Mouse (Mus musculus) spleen, adult 2 months (tissue): Measurements from ENCODE around the gene Hectd4. TPM values are rescaled to one million over a fixed set of nuclear protein-coding genes. Genes with fewer than 3 reads are reported as not detected.

Experiments
- DNase-seq, 2 experiments: peaks; one replicate each; pipeline versions ENCODE4 v3.0.0 to v3.0.0-alpha.2; 2012 to 2021; ENCODE audit warnings: low spot score in 2 of 2, low read depth in 1 of 2
- H3K27ac ChIP-seq: fragments of 200-500 bp; 2 replicates; pipeline ENCODE4 v1.5.1; 2012; ENCODE audit warnings: low read length, inconsistent platforms; ENCODE audit not compliant: insufficient read depth
- H3K27me3 ChIP-seq: fragments of 200-500 bp; 2 replicates; pipeline ENCODE4 v1.6.1; 2012; ENCODE audit warnings: mild to moderate bottlenecking, moderate library complexity, low read length, inconsistent platforms; ENCODE audit not compliant: control insufficient read depth, insufficient read depth
- H3K36me3 ChIP-seq: fragments of 200-500 bp; 2 replicates; pipeline ENCODE4 v1.6.1; 2012; ENCODE audit warnings: mild to moderate bottlenecking, low read length, inconsistent platforms; ENCODE audit not compliant: control insufficient read depth, insufficient read depth
- H3K4me1 ChIP-seq: fragments of 200-500 bp; 2 replicates; pipeline ENCODE4 v1.6.1; 2011; ENCODE audit warnings: inconsistent platforms; ENCODE audit not compliant: control insufficient read depth, insufficient read depth, insufficient read length
- H3K4me3 ChIP-seq: fragments of 200-500 bp; 2 replicates; pipeline ENCODE4 v1.5.1; 2011; ENCODE audit warnings: mild to moderate bottlenecking, inconsistent platforms; ENCODE audit not compliant: insufficient read depth, insufficient read length; ENCODE audit errors: extremely low read depth
- CTCF ChIP-seq: fragments of 200-500 bp; IDR thresholded peaks from 2 replicates; pipeline ENCODE4 v1.5.1; 2011; ENCODE audit warnings: mild to moderate bottlenecking, inconsistent platforms; ENCODE audit not compliant: insufficient read depth, insufficient read length, insufficient replicate concordance; ENCODE audit errors: extremely low read depth
- POLR2A ChIP-seq: fragments of 200-500 bp; IDR thresholded peaks from 2 replicates; pipeline ENCODE4 v1.6.1; 2011; ENCODE audit warnings: low read depth, low read length, inconsistent platforms
- WGBS: fragments of 180-500 bp; shearing (Covaris S2); methylation state at CpG from one replicate; pipeline ENCODE4 v1.1.7; 2018; 5-methylcytosine and 5-hydroxymethylcytosine counted together
- polyA plus RNA-seq: library from polyadenylated mRNA; depleted of rRNA; stranded (reverse); fragments of >200 nt; gene quantifications from 2 replicates; pipeline ENCODE4 v1.2.3, GENCODE M21; 2012

Hectd4 gene
- polyA plus RNA-seq, 1 experiment = 28.4 TPM

GRCm38 (mm10) chr5:121244365-121244731 is 24.3 kb downstream of the Hectd4 start:
- WGBS = 83% methylated on average over 5 of the region's 5 CpGs
- no peaks in the 10 kb centered on the region for H3K36me3 ChIP-seq
- H3K4me3 ChIP-seq = no peak overlapping the region
- TF ChIP-seq CTCF (no peak), POLR2A (no peak)
- no peak overlapping the region for H3K27ac ChIP-seq
- no peaks in the 10 kb centered on the region for H3K27me3 ChIP-seq
- no peak for DNase-seq
- H3K4me1 ChIP-seq = 0 out of 2 replicates have a peak, but pooled peaks cover 3% of the 10 kb centered on the region

GRCm38 (mm10) chr5:121245201-121245600 is 25.2 kb downstream of the Hectd4 start:
- Histone ChIP-seq H3K4me1 (0 out of 2 replicates have a peak, but pooled peaks cover 3% of the 10 kb centered on the region), H3K36me3 (no peaks in the 10 kb centered on the region), H3K27me3 (no peaks in the 10 kb centered on the region), H3K27ac (no peak overlapping the region; the same call in 1 of the 2 replicates), H3K4me3 (no peak overlapping the region)
- 90% methylated on average over 7 of the region's 7 CpGs for WGBS
- TF ChIP-seq CTCF (no peak), POLR2A (no peak)
- no peak for DNase-seq

- no peak for DNase-seq
- no peak overlapping the region for H3K27ac ChIP-seq
Measured at GRCm38 (mm10) chr5:121248766-121249394, 28.9 kb downstream of the Hectd4 start.

DNA sequence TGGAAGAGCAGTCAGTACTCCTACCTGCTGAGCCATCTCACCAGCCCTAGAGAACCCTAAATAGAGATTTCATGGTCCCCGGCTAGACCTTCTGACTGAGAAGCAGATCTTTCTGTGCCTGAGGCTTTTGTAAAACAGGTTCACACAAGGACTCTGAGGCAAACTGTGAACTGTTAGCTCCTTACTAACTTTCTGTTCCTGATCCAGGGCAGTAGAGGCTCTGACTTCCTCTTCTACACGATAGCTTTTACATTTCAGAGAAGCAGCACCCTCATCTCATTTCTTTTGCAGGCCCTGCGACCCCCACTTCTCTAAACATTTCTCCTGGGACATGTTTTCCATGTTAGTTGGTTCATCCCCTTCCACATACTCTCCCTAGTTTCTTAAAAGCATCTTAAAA is 29.7 kb downstream of the Hectd4 start:
- no peak for TF ChIP-seq CTCF
- TF ChIP-seq POLR2A = no peak
- Histone ChIP-seq H3K36me3 (peaks cover 5% of the 10 kb centered on the region), H3K4me3 (no peak overlapping the region), H3K27me3 (no peaks in the 10 kb centered on the region), H3K27ac (no peak overlapping the region), H3K4me1 (peaks cover 3% of the 10 kb centered on the region; the same call in 1 of the 2 replicates)
- 52% methylated on average over 3 of the region's 3 CpGs for WGBS
- no peak for DNase-seq

More at GRCm38 (mm10) chr5:121248766-121249394, 28.9 kb downstream of the Hectd4 start:
- Histone ChIP-seq H3K27me3 (no peaks in the 10 kb centered on the region), H3K4me1 (peaks cover 3% of the 10 kb centered on the region; the same call in 1 of the 2 replicates), H3K4me3 (no peak overlapping the region), H3K36me3 (peaks cover 2% of the 10 kb centered on the region; the same call in 1 of the 2 replicates)
- WGBS = 81% methylated on average over 3 of the region's 3 CpGs
- TF ChIP-seq CTCF (no peak), POLR2A (no peak)

DNA sequence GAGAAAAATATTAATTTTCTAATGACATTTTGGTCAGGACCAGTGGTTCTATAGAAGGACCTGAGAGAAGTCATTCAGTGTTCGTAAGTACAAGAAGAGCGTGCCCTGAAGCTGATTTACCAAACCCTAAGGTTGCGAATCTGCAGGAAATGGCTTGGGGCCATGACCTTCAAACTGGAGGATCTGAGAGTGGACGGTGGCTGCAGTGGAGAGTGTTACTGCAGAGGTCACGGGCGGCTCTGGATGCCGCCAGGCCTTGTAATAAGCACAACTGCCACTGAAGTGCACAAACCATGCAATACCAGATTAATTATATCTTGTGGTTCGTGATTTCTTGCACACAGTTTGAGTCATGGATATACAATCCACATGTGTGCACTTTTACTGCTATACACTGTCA is 31.8 kb downstream of the Hectd4 start:
- Histone ChIP-seq H3K27me3 (no peaks in the 10 kb centered on the region), H3K36me3 (peaks cover 10% of the 10 kb centered on the region), H3K27ac (no peak overlapping the region), H3K4me3 (no peak overlapping the region), H3K4me1 (peaks cover 3% of the 10 kb centered on the region; the same call in 1 of the 2 replicates)
- DNase-seq = no peak
- 84% methylated on average over 8 of the region's 8 CpGs for WGBS
- no peak for TF ChIP-seq CTCF
- no peak for TF ChIP-seq POLR2A

- no peak for TF ChIP-seq POLR2A
- Histone ChIP-seq H3K27me3 (no peaks in the 10 kb centered on the region), H3K4me1 (peaks cover 3% of the 10 kb centered on the region; the same call in 1 of the 2 replicates), H3K4me3 (no peak overlapping the region), H3K27ac (no peak overlapping the region), H3K36me3 (peaks cover 10% of the 10 kb centered on the region)
- no peak for DNase-seq
- 92% methylated on average over 18 of the region's 18 CpGs for WGBS
Measured at GRCm38 (mm10) chr5:121253816-121254497, 33.9 kb downstream of the Hectd4 start.

DNA sequence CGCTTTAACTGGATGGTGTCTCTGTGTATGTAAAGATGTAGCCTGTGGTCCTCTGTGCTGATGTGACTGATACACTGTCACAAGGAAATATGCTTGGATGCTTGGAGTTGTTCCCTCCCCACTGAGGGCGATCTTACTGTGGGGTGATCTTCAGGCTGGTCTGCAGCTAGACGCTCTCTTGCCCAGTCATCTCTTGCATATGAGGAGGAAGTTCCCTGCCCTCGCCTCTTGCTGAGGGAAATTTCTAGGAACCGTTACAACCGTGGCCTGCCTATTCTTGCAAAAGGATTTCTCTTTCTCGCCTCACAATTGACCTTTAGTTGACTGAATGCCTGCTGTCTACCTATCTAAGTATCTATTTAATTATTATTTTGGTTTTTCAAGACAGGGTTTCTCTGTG is 35.0 kb downstream of the Hectd4 start:
- no peak overlapping the region for H3K27ac ChIP-seq
- TF ChIP-seq POLR2A = no peak
- H3K36me3 ChIP-seq = peaks cover 12% of the 10 kb centered on the region

More for the DNA sequence above, 35.0 kb downstream of the Hectd4 start:
- Histone ChIP-seq H3K27me3 (no peaks in the 10 kb centered on the region), H3K4me1 (peaks cover 3% of the 10 kb centered on the region; the same call in 1 of the 2 replicates), H3K4me3 (no peak overlapping the region)
- 85% methylated on average over 7 of the region's 7 CpGs for WGBS
- no peak for DNase-seq
